ENCODE assay signal across 13 mouse cellular contexts in genomic region chr3:100163556-100163955, GRCm38 (mm10). TPM values are rescaled to one million over a fixed set of nuclear protein-coding genes. Genes with fewer than 3 reads are reported as not detected.
A peak's percentile ranks its signal among the peaks of the same experiment; 100 is the strongest.
DNase-seq lines count a peak whose midpoint lies in the region; ATAC-seq lines count a peak whose summit lies in the region.
"Had no signal": no experiment of that assay in that cellular context is flagged by ENCODE, and none has a peak within 500 bp of the region (broad histone marks: within the 10 kb centered on the region; RNA-seq: fewer than 3 reads in every experiment).

No protein-coding gene starts in this region.

- H3K4me3 ChIP-seq in limb, embryonic 13.5 days: 0 out of 2 replicates have a peak overlapping the region, but pooled peaks have one; percentile 85
- H3K4me3 ChIP-seq in limb, embryonic 10.5 days: no peak overlapping the region
- H3K4me3 ChIP-seq in limb, embryonic 15.5 days: no peak overlapping the region
- peak overlapping the region; percentile 78 for H3K4me3 ChIP-seq in neural tube, embryonic 13.5 days

- peaks cover 19% of the 10 kb centered on the region for H3K4me1 ChIP-seq in limb, embryonic 13.5 days
- peaks cover 11% of the 10 kb centered on the region for H3K4me1 ChIP-seq in limb, embryonic 10.5 days
- H3K4me1 ChIP-seq in limb, embryonic 15.5 days: peaks cover 9% of the 10 kb centered on the region
- peaks cover 30% of the 10 kb centered on the region for H3K4me1 ChIP-seq in neural tube, embryonic 13.5 days (replicated peaks)

- peak overlapping the region; percentile 91; the same call in 1 of the 2 replicates for H3K4me2 ChIP-seq in limb, embryonic 13.5 days (replicated peaks)
- H3K4me2 ChIP-seq in limb, embryonic 15.5 days: peak overlapping the region; percentile 76; the same call in 1 of the 2 replicates
- H3K4me2 ChIP-seq in neural tube, embryonic 13.5 days: peak overlapping the region; percentile 84

- ATAC-seq in limb, embryonic 13.5 days (ENCODE audit: low FRiP score, low read depth): no peak
- ATAC-seq in limb, embryonic 15.5 days (ENCODE audit: insufficient number of reproducible peaks, low FRiP score, low TSS enrichment, low read depth): no peak
- no peak for ATAC-seq in neural tube, embryonic 13.5 days (ENCODE audit: low read depth)
- no peak for ATAC-seq in megakaryocyte-erythroid progenitor cell, adult 5-6 weeks (replicated peaks; ENCODE audit: low FRiP score, low TSS enrichment, poor library complexity, severe bottlenecking)

- H3K27me3 ChIP-seq in limb, embryonic 13.5 days: no peaks in the 10 kb centered on the region
- H3K27me3 ChIP-seq in limb, embryonic 10.5 days (ENCODE audit: low read depth, poor library complexity, severe bottlenecking): no peaks in the 10 kb centered on the region
- H3K27me3 ChIP-seq in limb, embryonic 15.5 days: no peaks in the 10 kb centered on the region
- no peaks in the 10 kb centered on the region for H3K27me3 ChIP-seq in neural tube, embryonic 13.5 days
- H3K27me3 ChIP-seq: embryonic facial prominence, embryonic 12.5 days; midbrain, embryonic 12.5 days had no signal

- no peak overlapping the region for H3K27ac ChIP-seq in limb, embryonic 13.5 days
- no peak overlapping the region for H3K27ac ChIP-seq in limb, embryonic 10.5 days
- no peak overlapping the region for H3K27ac ChIP-seq in limb, embryonic 15.5 days
- no peak overlapping the region for H3K27ac ChIP-seq in neural tube, embryonic 13.5 days (replicated peaks)
- H3K27ac ChIP-seq: embryonic facial prominence, embryonic 12.5 days; midbrain, embryonic 12.5 days had no signal

- no peak overlapping the region for H3K9ac ChIP-seq in limb, embryonic 13.5 days
- no peak overlapping the region for H3K9ac ChIP-seq in limb, embryonic 15.5 days
- no peak overlapping the region; the same call in 1 of the 2 replicates for H3K9ac ChIP-seq in neural tube, embryonic 13.5 days

- peaks cover 21% of the 10 kb centered on the region for H3K36me3 ChIP-seq in limb, embryonic 13.5 days
- peaks cover 28% of the 10 kb centered on the region for H3K36me3 ChIP-seq in limb, embryonic 10.5 days
- H3K36me3 ChIP-seq in limb, embryonic 15.5 days: peaks cover 18% of the 10 kb centered on the region
- peaks cover 36% of the 10 kb centered on the region for H3K36me3 ChIP-seq in neural tube, embryonic 13.5 days

- H3K9me3 ChIP-seq in limb, embryonic 13.5 days: no peaks in the 10 kb centered on the region
- no peaks in the 10 kb centered on the region for H3K9me3 ChIP-seq in limb, embryonic 10.5 days (replicated peaks)
- no peaks in the 10 kb centered on the region for H3K9me3 ChIP-seq in limb, embryonic 15.5 days
- no peaks in the 10 kb centered on the region for H3K9me3 ChIP-seq in neural tube, embryonic 13.5 days
- H3K9me3 ChIP-seq: embryonic facial prominence, embryonic 12.5 days; midbrain, embryonic 12.5 days had no signal

- peak; percentile 6 to 21 for DNase-seq in cerebellum, postnatal 10 days
- no peak for DNase-seq in cerebellum, adult 11-12 months
- no peak for DNase-seq in limb, embryonic 10.5 days (ENCODE audit: low spot score)
- no peak for DNase-seq in right cerebral cortex, adult 18-20 months
- DNase-seq: gastrocnemius, postnatal 14 days; kidney, adult 9 months; retina, postnatal 1 day had no signal

- 82% methylated on average over 2 of the region's 2 CpGs for WGBS in limb, embryonic 13.5 days
- 86% methylated on average over 2 of the region's 2 CpGs for WGBS in limb, embryonic 10.5 days
- WGBS in limb, embryonic 15.5 days: 74% methylated on average over 2 of the region's 2 CpGs
- 89% methylated on average over 2 of the region's 2 CpGs for WGBS in neural tube, embryonic 13.5 days

RNA-seq across cellular contexts. Expression of gene Wdr3, which starts 1.3 kb away (rescaled TPM):
- polyA plus RNA-seq in limb, embryonic 13.5 days (2015; fragmentation: Nextera tagmentation; extraction: Ambion mirVana): 42.4 and 44.5 TPM in 2 replicates
- polyA plus RNA-seq in limb, embryonic 10.5 days (2016; fragmentation: Nextera tagmentation; extraction: Ambion mirVana): 65.8 TPM in 2 replicates
- 41.0 and 44.7 TPM in 2 replicates for polyA plus RNA-seq in limb, embryonic 15.5 days (2015; fragmentation: Nextera tagmentation; extraction: Ambion mirVana)
- polyA plus RNA-seq in neural tube, embryonic 13.5 days (2015; fragmentation: Nextera tagmentation; extraction: Ambion mirVana): 33.0 and 36.9 TPM in 2 replicates
- 45.7 and 73.8 TPM in 2 replicates for total RNA-seq in megakaryocyte-erythroid progenitor cell, adult 5-6 weeks (2014; fragmentation: Nextera tagmentation)
- 142 and 162 TPM in 2 replicates for total RNA-seq in megakaryocyte-erythroid progenitor cell, adult 5-6 weeks (2017)

RNA-seq across cellular contexts. Expression of gene Gdap2, which starts 1.4 kb away (rescaled TPM):
- 30.5 and 32.1 TPM in 2 replicates for polyA plus RNA-seq in limb, embryonic 13.5 days (2015; fragmentation: Nextera tagmentation; extraction: Ambion mirVana)
- polyA plus RNA-seq in limb, embryonic 10.5 days (2016; fragmentation: Nextera tagmentation; extraction: Ambion mirVana): 24.2 and 29.1 TPM in 2 replicates
- polyA plus RNA-seq in limb, embryonic 15.5 days (2015; fragmentation: Nextera tagmentation; extraction: Ambion mirVana): 34.0 and 36.0 TPM in 2 replicates
- 39.8 and 43.6 TPM in 2 replicates for polyA plus RNA-seq in neural tube, embryonic 13.5 days (2015; fragmentation: Nextera tagmentation; extraction: Ambion mirVana)
- total RNA-seq in megakaryocyte-erythroid progenitor cell, adult 5-6 weeks (2014; fragmentation: Nextera tagmentation): 12.5 and 17.8 TPM in 2 replicates
- total RNA-seq in megakaryocyte-erythroid progenitor cell, adult 5-6 weeks (2017): 17.7 and 30.9 TPM in 2 replicates

Comparison
In these comparisons a context has a peak if more than half of its experiments do, and no peak if none do; other contexts are left out.
1. DNase-seq: peak in cerebellum, postnatal 10 days (2 of 2); none in cerebellum, adult 11-12 months (single experiment), limb, embryonic 10.5 days (single experiment) and right cerebral cortex, adult 18-20 months (single experiment).
2. H3K4me3 ChIP-seq: peak in limb, embryonic 13.5 days (single experiment) and neural tube, embryonic 13.5 days (single experiment); none in limb, embryonic 10.5 days (single experiment) and limb, embryonic 15.5 days (single experiment).
3. Peak in every context shown above with its lines, with median percentiles within 50 percentile points of each other: H3K4me2 ChIP-seq.